Mouse (Mus musculus) forebrain, embryonic 16.5 days (tissue): ENCODE measurements around the gene Vmn1r219. TPM values are rescaled to one million over a fixed set of nuclear protein-coding genes. Genes with fewer than 3 reads are reported as not detected.
"Not testable (repeated sequence)": the region's sequence is repeated elsewhere in the genome, so short reads cannot be mapped to it uniquely, and the experiment has no call there.

Experiments used
- ATAC-seq: fragments of 200-750 bp; cut with Nextera tagmentation; 2 replicates; pipeline ENCODE4 v1.8.0; 2017; ENCODE audit warnings: mild to moderate bottlenecking, moderate library complexity
- H3K27ac ChIP-seq: fragments of 300-500 bp; sonication (generic); 2 replicates; pipeline ENCODE4 v1.5.1; 2014; ENCODE audit warnings: low read length, control low read depth
- H3K27me3 ChIP-seq: fragments of 300-500 bp; sonication (generic); replicated peaks from 2 replicates; pipeline ENCODE4 v1.6.1; 2014; ENCODE audit warnings: low read length; ENCODE audit not compliant: control insufficient read depth, insufficient read depth
- H3K36me3 ChIP-seq: fragments of 300-500 bp; sonication (generic); 2 replicates; pipeline ENCODE4 v1.6.1; 2014; ENCODE audit not compliant: control insufficient read depth, insufficient read depth
- H3K4me1 ChIP-seq: fragments of 300-500 bp; sonication (generic); replicated peaks from 2 replicates; pipeline ENCODE4 v1.6.1; 2014; ENCODE audit warnings: low read length; ENCODE audit not compliant: control insufficient read depth, insufficient read depth
- H3K4me2 ChIP-seq: fragments of 300-500 bp; sonication (generic); 2 replicates; pipeline ENCODE4 v1.6.1; 2014; ENCODE audit warnings: mild to moderate bottlenecking, low read length, control low read depth
- H3K4me3 ChIP-seq: fragments of 300-500 bp; sonication (generic); replicated peaks from 2 replicates; pipeline ENCODE4 v1.5.1; 2014; ENCODE audit warnings: mild to moderate bottlenecking, low read length, control low read depth
- H3K9ac ChIP-seq: fragments of 300-500 bp; sonication (generic); replicated peaks from 2 replicates; pipeline ENCODE4 v1.6.1; 2014; ENCODE audit warnings: low read depth, low read length, control low read depth
- H3K9me3 ChIP-seq: fragments of 300-500 bp; sonication (generic); 2 replicates; pipeline ENCODE4 v1.6.1; 2016; ENCODE audit warnings: low read length; ENCODE audit not compliant: control insufficient read depth
- WGBS: fragments of 180-500 bp; shearing (Covaris S2); extraction: QIAGEN DNeasy Blood & Tissue Kit; methylation state at CpG from one replicate; pipeline ENCODE4 v1.1.7; 2014; 5-methylcytosine and 5-hydroxymethylcytosine counted together
- polyA plus RNA-seq: library from polyadenylated mRNA; unstranded; fragments of >200 nt; fragmentation: Nextera tagmentation; extraction: Ambion mirVana; gene quantifications from 2 replicates; pipeline ENCODE4 v1.2.1, GENCODE M21; 2015

Gene Vmn1r219
- polyA plus RNA-seq: not detected in 2 replicates

DNA sequence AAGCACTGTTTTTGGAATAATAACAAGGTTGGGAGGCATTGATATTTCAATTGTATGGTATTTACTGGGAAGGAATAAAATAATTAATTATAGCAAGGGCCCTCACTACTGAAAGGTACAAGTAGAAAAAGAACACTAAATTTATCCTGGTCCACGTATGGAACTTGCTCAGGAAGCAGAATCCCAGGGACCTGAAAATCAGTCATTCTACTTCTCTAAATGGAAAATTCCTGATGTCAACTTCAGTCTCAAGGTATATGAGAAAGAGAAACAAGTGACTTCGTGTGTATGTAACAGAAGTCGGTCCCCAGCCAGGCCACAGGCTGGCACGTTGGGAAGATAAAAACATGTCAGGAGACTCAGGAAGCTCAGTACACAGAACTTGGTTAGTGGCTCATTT is at the start of gene Vmn1r219:
Vmn1r219 (plus strand) TSS at position 301 of the 400 bp plus-strand sequence.
- WGBS: 82% methylated on average over 4 of the region's 4 CpGs
- H3K4me2 ChIP-seq: no peak within 1 kb of the TSS
- no peak within 1 kb of the TSS for H3K27ac ChIP-seq
- no peaks in the 10 kb centered on the region for H3K9me3 ChIP-seq
- no peak for ATAC-seq
- no peaks in the 10 kb centered on the region for H3K36me3 ChIP-seq
- H3K9ac ChIP-seq: no peak within 1 kb of the TSS
- H3K27me3 ChIP-seq: no peaks in the 10 kb centered on the region
- no peaks in the 10 kb centered on the region for H3K4me1 ChIP-seq
- no peak within 1 kb of the TSS for H3K4me3 ChIP-seq

DNA sequence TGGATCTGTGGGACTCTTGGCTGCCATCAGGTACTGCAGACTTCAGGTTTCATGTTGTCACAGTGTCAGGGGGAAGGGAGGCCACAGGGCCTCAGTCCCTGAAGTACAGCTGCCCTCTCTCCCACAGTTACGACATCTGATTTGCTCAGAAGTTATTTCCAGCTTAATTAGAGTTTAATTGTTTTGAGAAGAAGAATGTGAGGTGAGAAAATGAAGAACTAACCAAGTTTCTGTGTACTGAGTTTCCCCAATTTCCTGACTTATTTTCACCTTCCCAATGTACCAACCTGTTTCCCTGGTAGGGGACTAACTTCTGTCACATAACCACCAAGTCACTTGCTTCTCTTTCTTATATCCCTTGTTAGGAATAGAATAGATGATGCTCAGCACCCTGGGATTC is 41.0 kb upstream of the Vmn1r219 start, which contains the start of gene Vmn1r217:
Vmn1r217 (minus strand) TSS at position 101 of the 400 bp plus-strand sequence.
- not testable (repeated sequence) for H3K4me1 ChIP-seq, H3K27ac ChIP-seq, H3K36me3 ChIP-seq, H3K9me3 ChIP-seq, H3K4me2 ChIP-seq, H3K9ac ChIP-seq, ATAC-seq, H3K27me3 ChIP-seq, H3K4me3 ChIP-seq
- 62% methylated on average over 1 of the region's 1 CpGs for WGBS

DNA sequence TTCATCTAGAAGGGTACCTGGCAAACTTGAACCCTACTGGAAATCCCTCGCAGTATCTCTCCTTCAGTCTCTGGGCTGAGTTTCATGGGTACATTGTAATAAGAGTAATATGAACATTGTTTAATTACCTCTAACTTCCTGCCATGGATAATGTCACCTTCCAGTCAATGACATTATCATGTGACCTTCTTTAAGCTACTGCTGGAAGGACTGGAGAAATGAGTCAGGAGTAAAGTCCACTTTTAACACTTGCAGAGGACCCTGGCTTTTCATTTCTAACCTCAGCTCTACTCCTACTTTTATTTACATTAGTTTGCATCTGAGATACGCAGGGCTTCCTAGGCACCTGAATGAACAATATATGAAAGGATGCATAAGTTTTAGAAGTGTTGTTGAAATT is 38.5 kb upstream of the Vmn1r219 start:
- Histone ChIP-seq H3K9ac (no peak overlapping the region), H3K9me3 (no peaks in the 10 kb centered on the region), H3K27me3 (no peaks in the 10 kb centered on the region), H3K4me2 (no peak overlapping the region), H3K27ac (no peak overlapping the region), H3K4me3 (no peak overlapping the region), H3K36me3 (no peaks in the 10 kb centered on the region), H3K4me1 (no peaks in the 10 kb centered on the region)
- no peak for ATAC-seq
- WGBS: 90% methylated on average over 2 of the region's 2 CpGs

- no peak within 1 kb of the TSS for H3K4me3 ChIP-seq
- H3K27ac ChIP-seq: no peak within 1 kb of the TSS
- ATAC-seq: no peak
- no peaks in the 10 kb centered on the region for H3K4me1 ChIP-seq
- no peak within 1 kb of the TSS for H3K4me2 ChIP-seq
- H3K36me3 ChIP-seq: no peaks in the 10 kb centered on the region
- H3K9ac ChIP-seq: no peak within 1 kb of the TSS
- H3K27me3 ChIP-seq: no peaks in the 10 kb centered on the region
- WGBS: 70% methylated on average over 3 of the region's 3 CpGs
- H3K9me3 ChIP-seq: no peaks in the 10 kb centered on the region
Measured at GRCm38 (mm10) chr13:23133099-23133498, 26.0 kb upstream of the Vmn1r219 start, which contains the start of gene Vmn1r218. Gene Vmn1r218 (plus strand): TSS chr13:23133155.

- Histone ChIP-seq H3K27me3 (no peaks in the 10 kb centered on the region), H3K9ac (no peak overlapping the region), H3K4me2 (no peak overlapping the region), H3K27ac (no peak overlapping the region), H3K4me1 (no peaks in the 10 kb centered on the region), H3K9me3 (no peaks in the 10 kb centered on the region), H3K4me3 (no peak overlapping the region), H3K36me3 (no peaks in the 10 kb centered on the region)
- WGBS: 60% methylated on average over 1 of the region's 1 CpGs
- no peak for ATAC-seq
Measured at GRCm38 (mm10) chr13:23133501-23133900, 25.6 kb upstream of the Vmn1r219 start.

GRCm38 (mm10) chr13:23138880-23139279 is 20.2 kb upstream of the Vmn1r219 start:
- Histone ChIP-seq H3K9me3 (no peaks in the 10 kb centered on the region), H3K9ac (no peak overlapping the region), H3K27ac (no peak overlapping the region), H3K27me3 (no peaks in the 10 kb centered on the region), H3K4me2 (no peak overlapping the region), H3K36me3 (no peaks in the 10 kb centered on the region), H3K4me3 (no peak overlapping the region), H3K4me1 (no peaks in the 10 kb centered on the region)
- 43% methylated on average over 2 of the region's 2 CpGs for WGBS
- ATAC-seq: peak; percentile 88

DNA sequence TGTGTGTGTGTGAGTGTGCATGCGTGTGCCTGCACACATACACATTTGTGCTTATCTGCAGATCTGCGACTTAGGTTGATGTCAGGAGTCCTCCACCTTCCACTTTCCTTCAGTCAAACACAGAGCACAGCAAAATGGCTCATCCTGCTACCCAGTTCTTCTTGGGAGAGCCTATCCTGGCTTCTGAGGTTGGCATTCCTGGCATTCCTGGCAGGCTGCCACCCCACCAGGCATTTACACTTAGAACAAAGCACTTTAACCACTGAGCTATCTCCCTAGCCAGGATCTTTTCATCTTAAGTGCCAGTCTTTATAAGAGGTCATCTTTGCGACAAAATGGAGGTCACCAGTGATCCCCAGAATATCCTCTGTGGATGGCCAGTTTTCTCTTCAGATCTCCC is 1.3 kb upstream of the Vmn1r219 start:
- Histone ChIP-seq H3K4me1 (no peaks in the 10 kb centered on the region), H3K27ac (no peak overlapping the region), H3K4me2 (no peak overlapping the region), H3K27me3 (no peaks in the 10 kb centered on the region), H3K36me3 (no peaks in the 10 kb centered on the region), H3K9ac (no peak overlapping the region), H3K9me3 (no peaks in the 10 kb centered on the region), H3K4me3 (no peak overlapping the region)
- WGBS: 67% methylated on average over 3 of the region's 3 CpGs
- ATAC-seq: no peak

DNA sequence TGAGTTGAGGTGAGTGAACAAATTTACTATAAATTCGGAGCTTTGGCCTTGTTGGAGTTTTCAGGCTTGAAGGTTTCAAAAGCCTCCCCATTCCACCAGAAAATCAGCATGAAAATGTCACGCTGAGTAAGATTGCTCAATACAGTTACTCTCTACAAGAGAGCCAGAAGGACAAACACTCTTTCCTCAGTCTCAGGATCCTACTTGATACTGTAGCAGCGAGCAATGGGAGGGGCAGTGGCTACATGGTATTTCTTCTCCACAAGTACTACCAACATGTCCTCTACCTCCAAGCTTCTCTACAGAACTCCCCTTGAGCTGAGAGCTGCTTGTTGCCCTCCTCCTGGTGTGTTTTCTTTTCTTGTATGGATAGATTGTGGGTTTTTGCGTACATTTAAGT is 7.4 kb downstream of the Vmn1r219 start:
- H3K36me3 ChIP-seq, H3K27me3 ChIP-seq, H3K27ac ChIP-seq, H3K4me1 ChIP-seq, ATAC-seq, H3K4me2 ChIP-seq, H3K9ac ChIP-seq, H3K4me3 ChIP-seq, H3K9me3 ChIP-seq: not testable (repeated sequence)
- 90% methylated on average over 4 of the region's 4 CpGs for WGBS

- Histone ChIP-seq H3K4me1 (no peaks in the 10 kb centered on the region), H3K4me3 (no peak within 1 kb of the TSS), H3K36me3 (no peaks in the 10 kb centered on the region), H3K9me3 (no peaks in the 10 kb centered on the region), H3K27me3 (no peaks in the 10 kb centered on the region), H3K27ac (no peak within 1 kb of the TSS), H3K4me2 (no peak within 1 kb of the TSS), H3K9ac (no peak within 1 kb of the TSS)
- 85% methylated on average over 2 of the region's 2 CpGs for WGBS
- ATAC-seq: no peak
Measured at GRCm38 (mm10) chr13:23187875-23188274, 28.8 kb downstream of the Vmn1r219 start, which contains the start of gene Vmn1r220. Gene Vmn1r220 (minus strand): TSS chr13:23187975.

DNA sequence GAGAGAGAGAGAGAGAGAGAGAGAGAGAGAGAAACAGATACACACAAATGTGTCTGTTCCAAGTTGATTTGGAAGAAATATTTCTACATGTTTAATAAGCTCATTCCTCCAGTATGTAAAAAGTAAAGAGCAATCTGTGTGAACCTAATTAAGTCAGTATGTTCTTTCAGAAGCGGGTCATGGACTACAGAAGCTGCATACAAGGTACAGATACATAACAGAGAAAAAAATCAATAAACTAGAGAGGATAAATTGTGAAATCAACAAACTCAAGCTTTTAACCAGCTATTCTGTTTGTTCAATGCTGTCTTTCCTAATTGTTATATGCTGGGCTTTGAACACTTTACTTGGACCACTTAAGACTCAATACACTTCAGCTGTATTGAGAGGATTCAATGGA is 44.8 kb downstream of the Vmn1r219 start:
- H3K36me3 ChIP-seq, H3K27ac ChIP-seq, H3K9ac ChIP-seq, H3K27me3 ChIP-seq, H3K4me3 ChIP-seq, H3K4me1 ChIP-seq, H3K4me2 ChIP-seq, ATAC-seq, H3K9me3 ChIP-seq: not testable (repeated sequence)
- whole genome bisulfite sequencing: 78% methylated on average over 1 of the region's 1 CpGs
